Mouse (Mus musculus) embryonic facial prominence, embryonic 14.5 days (tissue): ENCODE measurements at regions not wholly inside any gene's neighbourhood (a gene's known extent, or its start where the extent isn't known, plus 50 kb on each side); places are given as distances from the start of the nearest gene placed in this dataset.
"Not testable (repeated sequence)": the region's sequence is repeated elsewhere in the genome, so short reads cannot be mapped to it uniquely, and the experiment has no call there.

Experiments
- ATAC-seq: fragments of 200-750 bp; cut with Nextera tagmentation; 2 replicates; pipeline ENCODE4 v1.8.0; 2017; ENCODE audit warnings: low read depth, moderate number of reproducible peaks, moderate TSS enrichment
- DNase-seq: peaks from one replicate; pipeline ENCODE4 v3.0.0-alpha.2; 2015; ENCODE audit warnings: low spot score
- H3K27ac ChIP-seq: fragments of 300-500 bp; sonication (generic); replicated peaks from 2 replicates; pipeline ENCODE4 v1.5.1; 2014; ENCODE audit warnings: low read depth, mild to moderate bottlenecking, low read length, moderate library complexity
- H3K27me3 ChIP-seq: fragments of 300-500 bp; sonication (generic); replicated peaks from 2 replicates; pipeline ENCODE4 v1.6.1; 2014; ENCODE audit warnings: low read length; ENCODE audit not compliant: control insufficient read depth, insufficient read depth
- H3K36me3 ChIP-seq: fragments of 300-500 bp; sonication (generic); 2 replicates; pipeline ENCODE4 v1.6.1; 2014; ENCODE audit warnings: low read length, mixed read lengths; ENCODE audit not compliant: control insufficient read depth, insufficient read depth
- H3K4me1 ChIP-seq: fragments of 300-500 bp; sonication (generic); 2 replicates; pipeline ENCODE4 v1.6.1; 2014; ENCODE audit warnings: antibody characterized with exemption, low read length; ENCODE audit not compliant: control insufficient read depth, insufficient read depth
- H3K4me2 ChIP-seq: fragments of 300-500 bp; sonication (generic); 2 replicates; pipeline ENCODE4 v1.6.1; 2014; ENCODE audit warnings: low read depth, mild to moderate bottlenecking, low read length, moderate library complexity, mixed read lengths
- H3K4me3 ChIP-seq: fragments of 300-500 bp; sonication (generic); 2 replicates; pipeline ENCODE4 v1.5.1; 2014; ENCODE audit warnings: low read depth, mild to moderate bottlenecking, low read length
- H3K9ac ChIP-seq: fragments of 300-500 bp; sonication (generic); 2 replicates; pipeline ENCODE4 v1.6.1; 2014; ENCODE audit warnings: low read depth, mild to moderate bottlenecking, low read length, moderate library complexity, mixed read lengths
- H3K9me3 ChIP-seq: fragments of 300-500 bp; sonication (generic); 2 replicates; pipeline ENCODE4 v1.6.1; 2016; ENCODE audit warnings: low read length; ENCODE audit not compliant: control insufficient read depth
- WGBS: fragments of 180-500 bp; shearing (Covaris S2); extraction: QIAGEN DNeasy Blood & Tissue Kit; methylation state at CpG from one replicate; pipeline ENCODE4 v1.1.7; 2014; 5-methylcytosine and 5-hydroxymethylcytosine counted together

- no peaks in the 10 kb centered on the region for H3K4me1 ChIP-seq
- no peak overlapping the region for H3K4me2 ChIP-seq
- no peak for ATAC-seq
- H3K27me3 ChIP-seq, result no peaks in the 10 kb centered on the region
- H3K9me3 ChIP-seq, result no peaks in the 10 kb centered on the region
- H3K4me3 ChIP-seq, result no peak overlapping the region
- DNase-seq, result no peak
- 75% methylated on average over 2 of the region's 2 CpGs for WGBS
- H3K9ac ChIP-seq, result no peak overlapping the region
- no peaks in the 10 kb centered on the region for H3K36me3 ChIP-seq
- H3K27ac ChIP-seq, result no peak overlapping the region
Measured at GRCm38 (mm10) chr4:4442650-4443049, 350.5 kb downstream of the Impad1 start.

- ATAC-seq, result no peak
- no peak for DNase-seq
- Histone ChIP-seq H3K9ac (no peak overlapping the region), H3K27ac (no peak overlapping the region), H3K4me2 (no peak overlapping the region), H3K9me3 (no peaks in the 10 kb centered on the region), H3K4me1 (no peaks in the 10 kb centered on the region), H3K4me3 (no peak overlapping the region), H3K27me3 (no peaks in the 10 kb centered on the region), H3K36me3 (no peaks in the 10 kb centered on the region)
- WGBS, result 82% methylated on average over 1 of the region's 1 CpGs
Measured at GRCm38 (mm10) chr4:4437559-4437958, 355.6 kb downstream of the Impad1 start.

GRCm38 (mm10) chr4:4424526-4424925 is 347.2 kb upstream of the Sdr16c6 start:
- 27% methylated on average over 7 of the region's 7 CpGs for WGBS

GRCm38 (mm10) chr4:4403812-4404211 is 326.5 kb upstream of the Sdr16c6 start:
- Histone ChIP-seq H3K27me3 (no peaks in the 10 kb centered on the region), H3K27ac (no peak overlapping the region), H3K4me1 (no peaks in the 10 kb centered on the region), H3K4me2 (no peak overlapping the region), H3K4me3 (no peak overlapping the region), H3K9ac (no peak overlapping the region), H3K9me3 (no peaks in the 10 kb centered on the region), H3K36me3 (no peaks in the 10 kb centered on the region)
- DNase-seq (no peak), ATAC-seq (no peak)
- 78% methylated on average over 2 of the region's 2 CpGs for WGBS

More at GRCm38 (mm10) chr4:4424526-4424925, 347.2 kb upstream of the Sdr16c6 start:
- not testable (repeated sequence) for H3K4me3 ChIP-seq, ATAC-seq, H3K4me1 ChIP-seq, DNase-seq, H3K4me2 ChIP-seq, H3K27ac ChIP-seq, H3K27me3 ChIP-seq, H3K9ac ChIP-seq, H3K9me3 ChIP-seq, H3K36me3 ChIP-seq

- Histone ChIP-seq H3K4me3 (no peak overlapping the region), H3K4me1 (no peaks in the 10 kb centered on the region), H3K9ac (no peak overlapping the region), H3K36me3 (no peaks in the 10 kb centered on the region), H3K9me3 (no peaks in the 10 kb centered on the region), H3K27me3 (no peaks in the 10 kb centered on the region), H3K4me2 (no peak overlapping the region), H3K27ac (no peak overlapping the region)
- DNase-seq, result no peak
- no peak for ATAC-seq
- WGBS, result 85% methylated on average over 4 of the region's 4 CpGs
Measured at GRCm38 (mm10) chr4:4397410-4397809, 320.1 kb upstream of the Sdr16c6 start.

- no peak overlapping the region for H3K9ac ChIP-seq
- no peaks in the 10 kb centered on the region for H3K27me3 ChIP-seq
- DNase-seq, result no peak
- ATAC-seq, result no peak
- no peaks in the 10 kb centered on the region for H3K9me3 ChIP-seq
- no peaks in the 10 kb centered on the region for H3K4me1 ChIP-seq
- H3K27ac ChIP-seq, result no peak overlapping the region
- H3K36me3 ChIP-seq, result no peaks in the 10 kb centered on the region
- WGBS, result 78% methylated on average over 3 of the region's 3 CpGs
- no peak overlapping the region for H3K4me3 ChIP-seq
- H3K4me2 ChIP-seq, result no peak overlapping the region
Measured at GRCm38 (mm10) chr4:4380024-4380590, 302.8 kb upstream of the Sdr16c6 start.

GRCm38 (mm10) chr4:4335216-4335615 is 257.9 kb upstream of the Sdr16c6 start:
- Histone ChIP-seq H3K4me1 (no peaks in the 10 kb centered on the region), H3K36me3 (no peaks in the 10 kb centered on the region), H3K9ac (no peak overlapping the region), H3K27ac (peak overlapping the region; percentile 40; the same call in 1 of the 2 replicates), H3K4me3 (no peak overlapping the region), H3K4me2 (no peak overlapping the region), H3K9me3 (no peaks in the 10 kb centered on the region), H3K27me3 (no peaks in the 10 kb centered on the region)
- ATAC-seq (peak; percentile 68; the same call in 1 of the 2 replicates), DNase-seq (peak; percentile 79)
- 36% methylated on average over 2 of the region's 2 CpGs for WGBS

GRCm38 (mm10) chr4:4333472-4334123 is 256.3 kb upstream of the Sdr16c6 start:
- H3K36me3 ChIP-seq, result no peaks in the 10 kb centered on the region
- no peaks in the 10 kb centered on the region for H3K27me3 ChIP-seq
- no peaks in the 10 kb centered on the region for H3K4me1 ChIP-seq
- ATAC-seq (no peak), DNase-seq (no peak)
- no peak overlapping the region for H3K9ac ChIP-seq
- no peak overlapping the region for H3K4me2 ChIP-seq
- no peaks in the 10 kb centered on the region for H3K9me3 ChIP-seq
- no peak overlapping the region for H3K4me3 ChIP-seq
- WGBS, result 80% methylated on average over 4 of the region's 4 CpGs
- no peak overlapping the region for H3K27ac ChIP-seq

- Histone ChIP-seq H3K27ac (no peak overlapping the region), H3K36me3 (no peaks in the 10 kb centered on the region), H3K4me3 (no peak overlapping the region), H3K4me1 (no peaks in the 10 kb centered on the region), H3K9ac (no peak overlapping the region), H3K27me3 (no peaks in the 10 kb centered on the region), H3K4me2 (no peak overlapping the region), H3K9me3 (no peaks in the 10 kb centered on the region)
- ATAC-seq, result no peak
- DNase-seq, result no peak
- WGBS, result 88% methylated on average over 1 of the region's 1 CpGs
Measured at GRCm38 (mm10) chr4:4331105-4331504, 253.8 kb upstream of the Sdr16c6 start.
